Mouse (Mus musculus): ENCODE results near the gene Med9.

DNA sequence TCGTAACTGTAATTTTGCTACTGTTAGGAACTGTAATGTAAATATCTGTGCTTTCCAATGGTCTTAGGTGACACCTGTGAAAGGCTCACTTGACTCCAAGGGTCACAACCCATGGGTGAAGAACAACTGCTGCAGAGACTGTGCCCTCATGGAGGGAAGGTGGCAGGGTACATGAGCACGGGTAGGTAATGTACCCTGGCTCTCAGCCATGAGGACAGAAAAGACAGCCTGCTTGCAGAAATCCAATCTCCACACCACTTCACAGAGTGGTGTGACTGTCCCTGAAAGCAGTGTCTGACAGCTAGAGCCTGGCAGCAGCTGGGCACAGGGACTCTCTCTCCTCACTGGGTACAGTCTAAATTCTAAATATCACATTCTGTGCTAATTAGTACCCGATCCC lies 63.5 kb downstream of the Med9 start:
- TF ChIP-seq POLR2A (IDR thresholded peaks at IDR 0.05; ENCODE audit: insufficient read depth, low read depth, low read length) (no peak), CTCF (IDR thresholded peaks at IDR 0.05) (no peak)
